20 mouse cellular contexts compared by ENCODE assay signal in genomic region chr12:30599997-30600396, GRCm38 (mm10). TPM values are rescaled to one million over a fixed set of nuclear protein-coding genes. Genes with fewer than 3 reads are reported as not detected.
DNase-seq lines count a peak whose midpoint lies in the region; ATAC-seq and TF ChIP-seq lines count a peak whose summit lies in the region.
"Had no signal": no experiment of that assay in that cellular context is flagged by ENCODE, and none has a peak within 500 bp of the region (broad histone marks: within the 10 kb centered on the region; RNA-seq: fewer than 3 reads in every experiment).

No protein-coding gene starts in this region.

- H3K36me3 ChIP-seq in lung, embryonic 15.5 days = no peaks in the 10 kb centered on the region
- H3K36me3 ChIP-seq in macrophage (ENCODE audit: inconsistent target) = no peaks in the 10 kb centered on the region
- H3K36me3 ChIP-seq: embryonic facial prominence, embryonic 13.5 days; heart, embryonic 13.5 days; hindbrain, embryonic 12.5 days had no signal

- no peak for DNase-seq in lung, postnatal 14 days
- DNase-seq in cerebellum, postnatal 14 days = no peak
- DNase-seq in ovary, postnatal 10 days (ENCODE audit: low spot score) = no peak
- DNase-seq: adrenal gland, adult 2 months; adrenal gland, postnatal 25 days; cerebellum, adult 2 months; cerebellum, postnatal 25 days; gastrocnemius, adult 2 months; gastrocnemius, postnatal 25 days; heart, postnatal 4 days had no signal

- no peak for TF ChIP-seq POLR2A in bone marrow macrophage, adult 2 months (IDR thresholded peaks at IDR 0.05; ENCODE audit: borderline replicate concordance, low read depth, low read length)

- H3K4me1 ChIP-seq in lung, embryonic 15.5 days = peaks cover 12% of the 10 kb centered on the region; the same call in 1 of the 2 replicates
- peaks cover 35% of the 10 kb centered on the region for H3K4me1 ChIP-seq in bone marrow macrophage, adult 2 months (ENCODE audit: control insufficient read depth, insufficient read depth, low read length)
- H3K4me1 ChIP-seq: heart, embryonic 13.5 days had no signal

- H3K9ac ChIP-seq in lung, embryonic 15.5 days = no peak overlapping the region
- H3K9ac ChIP-seq: embryonic facial prominence, embryonic 13.5 days; forebrain, embryonic 13.5 days; heart, embryonic 13.5 days; hindbrain, embryonic 12.5 days had no signal

- H3K79me2 ChIP-seq in macrophage (ENCODE audit: inconsistent target) = no peaks in the 10 kb centered on the region

- no peak overlapping the region for H3K4me2 ChIP-seq in lung, embryonic 15.5 days
- H3K4me2 ChIP-seq: embryonic facial prominence, embryonic 13.5 days; forebrain, embryonic 13.5 days; heart, embryonic 13.5 days; hindbrain, embryonic 12.5 days had no signal

- no peak overlapping the region for H3K4me3 ChIP-seq in lung, embryonic 15.5 days
- no peak overlapping the region for H3K4me3 ChIP-seq in bone marrow macrophage, adult 2 months (ENCODE audit: insufficient read depth, low read length)
- H3K4me3 ChIP-seq in macrophage (ENCODE audit: inconsistent target) = no peak overlapping the region
- H3K4me3 ChIP-seq: embryonic facial prominence, embryonic 13.5 days; forebrain, embryonic 13.5 days; gastrocnemius, adult 2 months; heart, embryonic 13.5 days; hindbrain, embryonic 12.5 days had no signal

- ATAC-seq in lung, embryonic 15.5 days (ENCODE audit: borderline replicate concordance, extremely low read depth, low FRiP score, low TSS enrichment) = peak; percentile 36; the same call in 1 of the 2 replicates
- ATAC-seq in CD4-positive, CD25-positive, alpha-beta regulatory T cell, adult 4 months = peak; percentile 28
- ATAC-seq: forebrain, embryonic 13.5 days; hindbrain, postnatal 0 days; intestine, embryonic 16.5 days had no signal

- no peaks in the 10 kb centered on the region for H3K27me3 ChIP-seq in lung, embryonic 15.5 days
- H3K27me3 ChIP-seq: embryonic facial prominence, embryonic 13.5 days; forebrain, embryonic 13.5 days had no signal

- H3K9me3 ChIP-seq in lung, embryonic 15.5 days = no peaks in the 10 kb centered on the region
- H3K9me3 ChIP-seq: embryonic facial prominence, embryonic 13.5 days; forebrain, embryonic 13.5 days; heart, embryonic 13.5 days; hindbrain, embryonic 12.5 days had no signal

- peak overlapping the region; percentile 55 for H3K27ac ChIP-seq in lung, embryonic 15.5 days
- peak overlapping the region; percentile 22; the same call in 1 of the 2 replicates for H3K27ac ChIP-seq in bone marrow macrophage, adult 2 months (ENCODE audit: insufficient read depth, low read depth, low read length)
- peak overlapping the region; percentile 33 for H3K27ac ChIP-seq in macrophage
- H3K27ac ChIP-seq: embryonic facial prominence, embryonic 13.5 days; forebrain, embryonic 13.5 days; gastrocnemius, adult 2 months; heart, embryonic 13.5 days; hindbrain, embryonic 12.5 days; hindbrain, postnatal 0 days had no signal

- WGBS in lung, embryonic 15.5 days = 62% methylated on average over 2 of the region's 2 CpGs
- WGBS in macrophage (ENCODE audit: missing documents) = 75% methylated on average over 2 of the region's 2 CpGs

- TF ChIP-seq CTCF in bone marrow macrophage, adult 2 months (IDR thresholded peaks at IDR 0.05; ENCODE audit: low read depth, low read length) = no peak

RNA-seq across cellular contexts. Expression of gene Tmem18, which starts 15.8 kb away (rescaled TPM):
- polyA plus RNA-seq in lung, embryonic 15.5 days (2015; fragmentation: Nextera tagmentation; extraction: Ambion mirVana) = 30.8 and 32.4 TPM in 2 replicates
- polyA plus RNA-seq in CD4-positive, CD25-positive, alpha-beta regulatory T cell, adult 4 months (2017; shearing (Covaris generic)) = 10 to 100 TPM; 15.0 to 22.0 TPM
- polyA plus RNA-seq in bone marrow macrophage, adult 2 months (2012; ENCODE audit: insufficient read depth, insufficient read length, missing spikeins) = 15.9 and 16.6 TPM in 2 replicates
- total RNA-seq in macrophage (2018; cell fraction: chromatin; rRNA removed) = 10 to 100 TPM in 21 of 26 experiments, 1 to 10 TPM in 5; 6.3 to 54.7 (median 24.4) TPM
- 10 to 100 TPM in 20 of 26 experiments, 1 to 10 TPM in 6; 6.8 to 22.0 (median 12.9) TPM for total RNA-seq in macrophage (2018; cell fraction: cytosol; rRNA removed)
- total RNA-seq in macrophage (2018; cell fraction: nucleus; rRNA removed) = 10 to 100 TPM in 24 of 26 experiments, 1 to 10 TPM in 2; 9.4 to 41.1 (median 15.9) TPM
- 14.2 to 19.3 TPM (median 18.3 TPM) in 3 replicates for polyA plus RNA-seq in macrophage (2018)
